Mouse (Mus musculus) CH12.LX (cell line): ENCODE data around the gene Haghl. TPM values are rescaled to one million over a fixed set of nuclear protein-coding genes. Genes with fewer than 3 reads are reported as not detected.

Experiments
- DNase-seq: peaks from one replicate; pipeline ENCODE4 v3.0.0-alpha.2; 2013; ENCODE audit errors: extremely low read depth
- H3K27ac ChIP-seq: 2 replicates; pipeline ENCODE4 v1.5.1; 2012; ENCODE audit warnings: low read depth, mild to moderate bottlenecking, control low read depth, moderate library complexity; ENCODE audit not compliant: insufficient read depth
- H3K27me3 ChIP-seq: replicated peaks from 2 replicates; pipeline ENCODE3; 2012; ENCODE audit warnings: inconsistent platforms
- H3K36me3 ChIP-seq, 2 experiments: replicated peaks in 1 of 2; 2 replicates each; pipeline versions ENCODE3 to v1.6.1; 2012; ENCODE audit warnings: inconsistent platforms in 1 of 2, low read length in 1 of 2, mild to moderate bottlenecking in 1 of 2, mixed read lengths in 1 of 2, moderate library complexity in 1 of 2; ENCODE audit not compliant: control insufficient read depth in 1 of 2, insufficient read depth in 1 of 2
- H3K4me1 ChIP-seq, 2 experiments: 2 replicates each; pipeline ENCODE4 v1.6.1; 2012; ENCODE audit warnings: inconsistent platforms in 1 of 2, moderate library complexity in 1 of 2; ENCODE audit not compliant: insufficient read depth in 2 of 2, control insufficient read depth in 1 of 2
- H3K4me2 ChIP-seq: 2 replicates; pipeline ENCODE4 v1.6.1; 2012; ENCODE audit warnings: low read depth, mild to moderate bottlenecking, control low read depth; ENCODE audit not compliant: poor library complexity, insufficient read depth, severe bottlenecking
- H3K4me3 ChIP-seq, 3 experiments: fragments of 150-350 bp in 1 of 3; sonication (generic) in 1 of 3; replicated peaks in 1 of 3; 2 replicates each; pipeline versions ENCODE3 to v1.5.1; 2011 to 2012; ENCODE audit warnings: low read depth in 2 of 3, low read length in 2 of 3, mild to moderate bottlenecking in 2 of 3, moderate library complexity in 2 of 3, control low read depth in 1 of 3, improper control_type of control experiment in 1 of 3, inconsistent platforms in 1 of 3, mixed read lengths in 1 of 3; ENCODE audit not compliant: poor library complexity in 1 of 3
- H3K79me2 ChIP-seq: replicated peaks from 2 replicates; pipeline ENCODE4 v1.6.1; 2012; ENCODE audit warnings: mild to moderate bottlenecking, moderate library complexity; ENCODE audit not compliant: control insufficient read depth, poor library complexity, insufficient read depth, severe bottlenecking; ENCODE audit errors: extremely low read depth
- H3K9ac ChIP-seq: 2 replicates; pipeline ENCODE4 v1.6.1; 2012; ENCODE audit warnings: low read depth, mild to moderate bottlenecking, control low read depth, moderate library complexity; ENCODE audit not compliant: insufficient read depth
- H3K9me3 ChIP-seq: replicated peaks from 2 replicates; pipeline ENCODE3; 2012; ENCODE audit warnings: low read length, inconsistent platforms, mixed read lengths
- CTCF ChIP-seq, 2 experiments: IDR thresholded peaks in 1 of 2; conservative IDR thresholded peaks in 1 of 2; 2 replicates each; pipeline ENCODE4 v1.5.1; 2011 to 2012; ENCODE audit warnings: low read depth in 2 of 2, low read length in 2 of 2, improper control_type of control experiment in 1 of 2, inconsistent platforms in 1 of 2, mild to moderate bottlenecking in 1 of 2, moderate library complexity in 1 of 2
- HCFC1 ChIP-seq: IDR thresholded peaks from 2 replicates; pipeline ENCODE4 v1.6.1; 2012; ENCODE audit warnings: low read depth, mild to moderate bottlenecking, inconsistent platforms, low read length, improper control_type of control experiment
- IRF4 ChIP-seq: IDR thresholded peaks from 2 replicates; pipeline ENCODE4 v1.6.1; 2014; ENCODE audit warnings: low read depth, mild to moderate bottlenecking, inconsistent platforms, low read length, improper control_type of control experiment
- JUND ChIP-seq: conservative IDR thresholded peaks from 2 replicates; pipeline ENCODE4 v1.6.1; 2011; ENCODE audit warnings: low read depth, low read length, improper control_type of control experiment
- MAX ChIP-seq: IDR thresholded peaks from 2 replicates; pipeline ENCODE4 v1.6.1; 2011; ENCODE audit warnings: low read length, improper control_type of control experiment
- MAZ ChIP-seq: IDR thresholded peaks from 2 replicates; pipeline ENCODE4 v1.6.1; 2012; ENCODE audit warnings: low read depth, mild to moderate bottlenecking, inconsistent platforms, low read length, improper control_type of control experiment, moderate library complexity
- MXI1 ChIP-seq: IDR thresholded peaks from 2 replicates; pipeline ENCODE4 v1.6.1; 2011; ENCODE audit warnings: mild to moderate bottlenecking, low read depth, low read length, improper control_type of control experiment
- MYC ChIP-seq: IDR thresholded peaks from 2 replicates; pipeline ENCODE4 v1.6.1; 2011; ENCODE audit warnings: low read depth, mild to moderate bottlenecking, improper control_type of control experiment, low read length
- POLR2A ChIP-seq: IDR thresholded peaks from 2 replicates; pipeline ENCODE4 v1.6.1; 2011; ENCODE audit warnings: low read depth, mild to moderate bottlenecking, improper control_type of control experiment, low read length
- POLR2AphosphoS2 ChIP-seq: IDR thresholded peaks from 2 replicates; pipeline ENCODE4 v1.6.1; 2011; ENCODE audit warnings: low read depth, low read length, improper control_type of control experiment
- RAD21 ChIP-seq: IDR thresholded peaks from 2 replicates; pipeline ENCODE4 v1.6.1; 2011; ENCODE audit warnings: low read depth, mild to moderate bottlenecking, low read length, improper control_type of control experiment, moderate library complexity
- RCOR1 ChIP-seq: conservative IDR thresholded peaks from 2 replicates; pipeline ENCODE4 v1.6.1; 2012; ENCODE audit warnings: low read depth, mild to moderate bottlenecking, inconsistent platforms, low read length, improper control_type of control experiment
- SIN3A ChIP-seq: IDR thresholded peaks from 2 replicates; pipeline ENCODE4 v1.6.1; 2012; ENCODE audit warnings: low read length, improper control_type of control experiment, inconsistent platforms
- TCF12 ChIP-seq: IDR thresholded peaks from 2 replicates; pipeline ENCODE4 v1.6.1; 2014; ENCODE audit warnings: low read depth, mild to moderate bottlenecking, inconsistent platforms, low read length, improper control_type of control experiment
- USF1 ChIP-seq: IDR thresholded peaks from 2 replicates; pipeline ENCODE4 v1.6.1; 2014; ENCODE audit warnings: low read depth, mild to moderate bottlenecking, inconsistent platforms, low read length, improper control_type of control experiment
- dilution Hi-C: fragments of 300-500 bp; cut with MboI; formaldehyde crosslinking; loops from 2 replicates; pipeline ENCODE4 v1.14.3; 2020; ENCODE audit warnings: low sequenced_read_pairs; ENCODE audit not compliant: extremely low pct_unique_long_range_greater_than_20kb, extremely low pct_ligation_motif_present
- in situ Hi-C: fragments of 300-500 bp; cut with MboI; formaldehyde crosslinking; loops from 3 replicates; pipeline ENCODE4 v1.14.3; 2019; ENCODE audit warnings: low sequenced_read_pairs, low pct_ligation_motif_present, low pct_unique_long_range_greater_than_20kb, mixed read lengths
- polyA plus RNA-seq: library from polyadenylated mRNA; unstranded; fragments of >175 nt; gene quantifications from 2 replicates; pipeline ENCODE4 v1.2.1, GENCODE M21; 2012; ENCODE audit warnings: low read depth; ENCODE audit not compliant: insufficient read length
- total RNA-seq, 2 experiments: library from RNA; depleted of rRNA; stranded (reverse); fragments of 300-350 nt in 1 of 2; fragments of >200 nt in 1 of 2; gene quantifications; 2 replicates each; pipeline ENCODE4 v1.2.3; 2012 to 2014

Haghl gene
- total and polyA plus RNA-seq, 3 experiments = 7.4 to 16.0 (median 7.8) TPM

DNA sequence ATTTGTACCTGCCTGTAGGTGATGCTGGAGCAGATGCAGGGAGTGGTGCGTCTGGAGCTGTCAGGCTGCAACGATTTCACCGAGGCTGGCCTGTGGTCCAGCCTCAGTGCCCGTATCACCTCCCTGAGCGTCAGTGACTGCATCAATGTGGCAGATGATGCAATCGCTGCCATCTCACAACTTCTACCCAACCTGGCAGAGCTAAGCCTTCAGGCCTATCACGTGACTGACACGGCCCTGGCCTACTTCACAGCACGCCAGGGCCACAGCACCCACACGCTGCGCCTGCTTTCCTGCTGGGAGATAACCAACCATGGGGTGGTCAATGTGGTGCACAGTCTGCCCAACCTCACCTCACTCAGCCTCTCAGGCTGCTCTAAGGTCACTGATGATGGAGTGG lies 32.2 kb upstream of the Haghl start:
- H3K27ac ChIP-seq = no peak overlapping the region
- H3K9ac ChIP-seq = no peak overlapping the region
- H3K27me3 ChIP-seq = peaks cover 94% of the 10 kb centered on the region
- H3K4me2 ChIP-seq = no peak overlapping the region
- H3K79me2 ChIP-seq = no peaks in the 10 kb centered on the region
- peak; percentile 15; the same call in 1 of the 2 replicates for TF ChIP-seq USF1
- TF ChIP-seq JUND = no peak
- TF ChIP-seq, all 38 proteins: peak for 1
- H3K4me1 ChIP-seq = peaks cover 12 to 13% of the 10 kb centered on the region in 2 experiments
- in situ Hi-C loops = no loop called here
- dilution Hi-C loops = no loop called here
- DNase-seq = no peak
- no peaks in the 10 kb centered on the region for H3K36me3 ChIP-seq
- H3K9me3 ChIP-seq = no peaks in the 10 kb centered on the region
- H3K4me3 ChIP-seq = no peak overlapping the region

GRCm38 (mm10) chr17:25813471-25813870 lies 28.0 kb upstream of the Haghl start:
- H3K4me3 ChIP-seq = no peak overlapping the region
- dilution Hi-C loops = no loop called here
- H3K9me3 ChIP-seq = no peaks in the 10 kb centered on the region
- in situ Hi-C loops = no loop called here
- peaks cover 2 to 5% of the 10 kb centered on the region in 2 experiments; a peak in 3 of 4 replicates for H3K4me1 ChIP-seq
- peaks cover 95% of the 10 kb centered on the region for H3K27me3 ChIP-seq
- DNase-seq = peak; percentile 57
- no peak overlapping the region for H3K4me2 ChIP-seq
- no peaks in the 10 kb centered on the region for H3K36me3 ChIP-seq
- TF ChIP-seq HCFC1 (no peak), MXI1 (peak; percentile 87), SIN3A (peak; percentile 81; the same call in 1 of the 2 replicates), RAD21 (no peak), CTCF (conservative IDR thresholded peaks at IDR 0.05 in 1 of 2, IDR thresholded peaks at IDR 0.05 in 1 of 2; ENCODE audit: low read depth in 2 of 2, low read length in 2 of 2) (peak in 1 of 2 experiments; percentile 50; a peak in 2 of 4 replicates)
- no peak overlapping the region for H3K9ac ChIP-seq
- no peak overlapping the region for H3K27ac ChIP-seq
- no peaks in the 10 kb centered on the region for H3K79me2 ChIP-seq

DNA sequence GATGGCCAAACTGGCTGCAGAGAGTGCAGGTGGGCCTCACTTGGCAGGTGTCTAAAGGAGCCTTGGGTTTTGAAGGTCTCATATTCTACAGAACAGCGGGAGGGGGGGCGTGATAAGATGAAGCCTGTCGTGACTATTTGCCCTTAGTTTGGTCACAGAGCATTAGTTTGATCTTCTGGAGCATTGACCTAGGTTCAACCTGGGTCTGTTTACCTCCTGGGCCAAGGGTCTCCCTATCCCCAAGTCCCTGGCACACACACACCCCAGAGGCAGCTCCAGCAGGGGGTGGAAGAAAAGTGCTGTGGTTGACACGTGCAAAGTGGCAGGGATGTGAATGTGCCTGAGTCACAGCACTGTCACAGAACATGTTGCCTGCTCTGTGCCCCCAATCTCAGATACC lies 25.4 kb upstream of the Haghl start:
- Histone ChIP-seq H3K9ac (no peak overlapping the region), H3K36me3 (no peaks in the 10 kb centered on the region), H3K79me2 (no peaks in the 10 kb centered on the region), H3K9me3 (no peaks in the 10 kb centered on the region), H3K27ac (no peak overlapping the region), H3K4me1 (no peaks in the 10 kb centered on the region), H3K4me3 (no peak overlapping the region), H3K4me2 (no peak overlapping the region), H3K27me3 (peaks cover 82% of the 10 kb centered on the region)
- dilution Hi-C loops (no loop called here), in situ Hi-C loops (no loop called here)
- TF ChIP-seq USF1 = no peak
- TF ChIP-seq MYC = no peak
- TF ChIP-seq MAX = no peak
- no peak for TF ChIP-seq POLR2AphosphoS2
- no peak for TF ChIP-seq TCF12
- TF ChIP-seq POLR2A = no peak
- no peak for TF ChIP-seq IRF4
- TF ChIP-seq HCFC1 = no peak
- TF ChIP-seq MAZ = no peak
- TF ChIP-seq RCOR1 = no peak
- DNase-seq = no peak
